Mouse (Mus musculus) hindbrain, embryonic 14.5 days (tissue): ENCODE measurements around the gene Pkp3. TPM values are rescaled to one million over a fixed set of nuclear protein-coding genes. Genes with fewer than 3 reads are reported as not detected.

ENCODE experiments used
- ATAC-seq: fragments of 200-750 bp; cut with Nextera tagmentation; 2 replicates; pipeline ENCODE4 v1.8.0; 2017; ENCODE audit warnings: moderate number of reproducible peaks, mild to moderate bottlenecking, moderate TSS enrichment, moderate library complexity; ENCODE audit not compliant: low FRiP score
- DNase-seq: peaks from one replicate; pipeline ENCODE4 v3.0.0-alpha.2; 2015; ENCODE audit warnings: low spot score
- H3K27ac ChIP-seq: fragments of 300-500 bp; sonication (generic); 2 replicates; pipeline ENCODE4 v1.5.1; 2014; ENCODE audit warnings: mild to moderate bottlenecking, moderate library complexity
- H3K27me3 ChIP-seq: fragments of 300-500 bp; sonication (generic); 2 replicates; pipeline ENCODE4 v1.6.1; 2014; ENCODE audit warnings: mild to moderate bottlenecking, low read length, mixed read lengths; ENCODE audit not compliant: control insufficient read depth, insufficient read depth
- H3K36me3 ChIP-seq: fragments of 300-500 bp; sonication (generic); replicated peaks from 2 replicates; pipeline ENCODE4 v1.6.1; 2014; ENCODE audit not compliant: control insufficient read depth, insufficient read depth
- H3K4me1 ChIP-seq: fragments of 300-500 bp; sonication (generic); replicated peaks from 2 replicates; pipeline ENCODE4 v1.6.1; 2014; ENCODE audit warnings: antibody characterized with exemption, low read length, mixed read lengths; ENCODE audit not compliant: control insufficient read depth, insufficient read depth
- H3K4me2 ChIP-seq: fragments of 300-500 bp; sonication (generic); replicated peaks from 2 replicates; pipeline ENCODE4 v1.6.1; 2014; ENCODE audit warnings: mild to moderate bottlenecking, moderate library complexity
- H3K4me3 ChIP-seq: fragments of 300-500 bp; sonication (generic); replicated peaks from 2 replicates; pipeline ENCODE4 v1.5.1; 2014; ENCODE audit warnings: mild to moderate bottlenecking, low read length
- H3K9ac ChIP-seq: fragments of 300-500 bp; sonication (generic); 2 replicates; pipeline ENCODE4 v1.6.1; 2014
- H3K9me3 ChIP-seq: fragments of 300-500 bp; sonication (generic); 2 replicates; pipeline ENCODE4 v1.6.1; 2016; ENCODE audit warnings: low read length; ENCODE audit not compliant: control insufficient read depth
- WGBS: fragments of 180-500 bp; shearing (Covaris S2); extraction: QIAGEN DNeasy Blood & Tissue Kit; methylation state at CpG from one replicate; pipeline ENCODE4 v1.1.7; 2014; 5-methylcytosine and 5-hydroxymethylcytosine counted together
- polyA plus RNA-seq: library from polyadenylated mRNA; unstranded; fragments of >200 nt; fragmentation: Nextera tagmentation; extraction: Ambion mirVana; gene quantifications from 2 replicates; pipeline ENCODE4 v1.2.1, GENCODE M21; 2014

The Pkp3 gene
- polyA plus RNA-seq, 1 experiment from 2014 or later, result not detected

DNA sequence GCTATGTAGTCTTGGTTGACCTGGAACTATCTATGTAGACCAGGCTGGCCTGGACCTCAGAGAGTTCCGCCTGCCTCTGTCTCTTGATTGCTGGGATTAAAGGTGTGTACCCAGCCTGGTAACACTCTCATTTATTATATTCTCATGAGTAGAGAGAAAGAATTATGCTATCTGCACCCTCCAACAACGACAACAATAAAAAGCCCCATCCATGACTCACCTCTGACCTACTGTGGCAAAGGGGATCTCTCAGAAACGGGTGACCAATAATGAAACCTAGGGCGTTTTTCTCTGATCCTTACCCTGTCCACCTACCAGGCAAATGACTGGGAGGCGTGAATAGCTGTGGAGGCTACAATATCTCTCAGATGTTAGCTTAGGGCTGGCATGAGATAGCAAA lies 19.2 kb downstream of the Pkp3 start:
- 84% methylated on average over 5 of the region's 5 CpGs for WGBS
- Histone ChIP-seq H3K27ac (no peak overlapping the region), H3K9ac (no peak overlapping the region), H3K27me3 (peaks cover 54% of the 10 kb centered on the region), H3K4me2 (no peak overlapping the region), H3K36me3 (no peaks in the 10 kb centered on the region), H3K9me3 (no peaks in the 10 kb centered on the region), H3K4me3 (no peak overlapping the region), H3K4me1 (no peaks in the 10 kb centered on the region; the same call in none of the 2 replicates)
- DNase-seq (no peak), ATAC-seq (no peak)

DNA sequence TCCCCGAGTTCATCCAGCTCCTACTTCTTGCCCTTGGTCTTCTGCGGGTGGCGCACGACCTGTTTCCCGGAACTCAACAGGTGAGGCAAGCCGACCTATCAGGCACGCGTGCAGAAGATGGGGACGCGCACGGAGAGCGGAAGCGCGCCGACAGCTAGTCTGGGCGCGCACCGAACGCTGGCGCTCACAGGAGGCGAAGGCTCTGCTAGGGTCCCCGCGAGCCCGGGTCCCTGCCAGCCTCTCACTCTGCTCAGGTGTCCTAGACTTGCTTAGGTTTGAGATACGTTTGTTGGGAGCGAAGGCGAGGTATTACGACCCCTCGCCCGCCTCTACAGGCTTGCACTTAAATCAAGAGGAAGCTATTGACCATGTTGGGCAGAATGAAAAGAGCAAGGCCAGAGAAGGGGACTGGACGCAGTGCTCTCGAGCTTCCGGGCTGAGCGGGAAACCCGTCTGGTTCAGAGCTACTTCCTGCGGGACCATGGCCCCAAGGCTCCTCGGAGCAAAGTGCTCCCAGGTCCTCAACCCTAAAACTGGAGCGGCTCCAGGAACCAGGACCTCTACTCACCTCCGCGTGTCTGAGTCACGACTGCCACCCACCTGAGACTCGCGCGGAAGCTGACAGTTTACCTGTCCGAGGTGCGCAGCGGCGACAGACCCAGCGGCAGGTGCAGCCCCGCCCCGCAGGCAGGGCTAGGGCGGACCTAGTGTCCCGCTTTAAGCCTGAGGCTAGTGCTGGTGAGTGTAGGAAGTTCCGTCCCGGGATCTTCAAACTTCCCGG lies 22.1 kb downstream of the Pkp3 start, which contains the start of gene Sigirr:
Gene Sigirr (minus strand): TSS at position 662 of the 781 bp plus-strand sequence.
- Histone ChIP-seq H3K9me3 (no peaks in the 10 kb centered on the region), H3K4me1 (no peaks in the 10 kb centered on the region; the same call in 1 of the 2 replicates), H3K9ac (peak within 1 kb of the TSS; percentile 24), H3K27me3 (peaks cover 43% of the 10 kb centered on the region), H3K4me3 (peak within 1 kb of the TSS; percentile 39), H3K27ac (no peak within 1 kb of the TSS), H3K36me3 (no peaks in the 10 kb centered on the region), H3K4me2 (peak within 1 kb of the TSS; percentile 86)
- under 1% methylated on average over 56 of the region's 56 CpGs for WGBS
- DNase-seq (peak; percentile 55), ATAC-seq (no peak)

DNA sequence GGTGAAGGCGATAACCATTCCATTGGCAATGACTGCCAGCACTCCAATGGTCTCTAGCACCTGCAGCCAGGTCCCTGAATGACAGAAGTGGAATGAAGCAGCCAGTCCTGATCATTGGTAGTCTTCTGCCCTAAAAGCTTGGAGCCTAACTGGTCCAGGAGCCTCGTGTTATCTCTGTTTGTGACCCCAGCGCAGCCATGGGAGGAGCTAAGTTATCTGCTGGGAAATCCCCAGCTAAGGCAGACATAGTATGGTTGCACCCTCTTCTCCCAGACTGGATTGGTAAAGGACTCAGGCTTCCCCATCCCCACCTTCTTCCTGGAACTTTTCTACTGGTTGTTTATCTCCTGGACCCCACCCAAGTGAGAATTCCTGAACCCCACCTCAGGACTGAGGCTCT lies 25.1 kb downstream of the Pkp3 start:
- Histone ChIP-seq H3K36me3 (no peaks in the 10 kb centered on the region), H3K4me2 (no peak overlapping the region), H3K4me1 (no peaks in the 10 kb centered on the region; the same call in 1 of the 2 replicates), H3K4me3 (no peak overlapping the region), H3K27ac (no peak overlapping the region), H3K27me3 (peaks cover 40% of the 10 kb centered on the region), H3K9ac (no peak overlapping the region), H3K9me3 (no peaks in the 10 kb centered on the region)
- 76% methylated on average over 3 of the region's 3 CpGs for WGBS
- no peak for ATAC-seq
- DNase-seq, result no peak

DNA sequence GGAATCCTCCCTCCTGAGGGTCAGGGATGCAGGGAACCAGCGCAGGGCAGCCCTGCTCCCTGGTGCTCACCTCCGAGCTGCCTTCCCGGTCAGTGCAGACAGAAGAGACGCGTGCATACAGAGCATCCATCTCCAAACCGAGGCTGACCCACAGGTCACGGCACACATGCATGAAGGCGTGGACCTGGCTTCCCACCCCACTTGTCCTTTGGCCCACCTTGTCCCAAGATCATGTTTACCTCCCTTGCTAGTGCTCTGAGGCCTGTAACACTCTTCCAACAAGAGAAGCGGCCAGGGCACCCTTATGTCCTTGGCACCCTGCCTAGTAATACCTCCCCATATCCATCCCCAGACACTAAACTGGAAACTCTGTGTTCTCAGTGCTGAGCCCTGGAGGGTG lies 37.9 kb downstream of the Pkp3 start:
- ATAC-seq (no peak), DNase-seq (no peak)
- no peaks in the 10 kb centered on the region for H3K36me3 ChIP-seq
- peaks cover 6% of the 10 kb centered on the region; the same call in 1 of the 2 replicates for H3K27me3 ChIP-seq
- H3K4me3 ChIP-seq, result no peak overlapping the region
- no peak overlapping the region for H3K4me2 ChIP-seq
- no peak overlapping the region for H3K27ac ChIP-seq
- no peaks in the 10 kb centered on the region for H3K9me3 ChIP-seq
- H3K4me1 ChIP-seq, result no peaks in the 10 kb centered on the region
- WGBS, result 93% methylated on average over 9 of the region's 9 CpGs
- no peak overlapping the region for H3K9ac ChIP-seq

DNA sequence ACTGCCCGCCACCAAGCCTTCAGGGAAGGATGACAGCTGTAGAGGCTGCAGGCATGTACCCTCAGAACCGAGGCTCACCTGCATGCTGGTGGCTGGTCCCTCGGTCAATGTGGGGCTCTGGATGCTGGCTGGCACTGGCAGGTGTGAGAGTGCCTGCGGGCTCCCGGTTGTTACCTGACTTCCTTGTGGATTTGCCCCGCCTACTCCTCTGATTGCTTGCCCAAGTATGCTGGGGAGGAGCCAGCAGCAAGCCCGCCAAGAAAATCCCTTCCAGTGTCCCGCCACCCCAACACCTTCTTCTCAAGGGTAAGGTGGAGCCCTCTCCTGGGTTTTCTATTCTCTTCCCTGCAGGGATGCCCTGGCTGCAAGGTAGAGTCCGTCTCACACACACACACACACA lies 39.6 kb downstream of the Pkp3 start, which contains the start of gene Ano9:
Gene Ano9 (minus strand): TSS at position 171 of the 400 bp plus-strand sequence.
- H3K27ac ChIP-seq, result no peak within 1 kb of the TSS
- no peaks in the 10 kb centered on the region for H3K4me1 ChIP-seq
- H3K27me3 ChIP-seq, result peaks cover 6% of the 10 kb centered on the region; the same call in 1 of the 2 replicates
- WGBS, result 21% methylated on average over 8 of the region's 9 CpGs
- H3K4me2 ChIP-seq, result no peak within 1 kb of the TSS
- no peaks in the 10 kb centered on the region for H3K9me3 ChIP-seq
- ATAC-seq, result no peak
- no peak within 1 kb of the TSS for H3K9ac ChIP-seq
- H3K4me3 ChIP-seq, result no peak within 1 kb of the TSS
- H3K36me3 ChIP-seq, result no peaks in the 10 kb centered on the region
- DNase-seq, result no peak

DNA sequence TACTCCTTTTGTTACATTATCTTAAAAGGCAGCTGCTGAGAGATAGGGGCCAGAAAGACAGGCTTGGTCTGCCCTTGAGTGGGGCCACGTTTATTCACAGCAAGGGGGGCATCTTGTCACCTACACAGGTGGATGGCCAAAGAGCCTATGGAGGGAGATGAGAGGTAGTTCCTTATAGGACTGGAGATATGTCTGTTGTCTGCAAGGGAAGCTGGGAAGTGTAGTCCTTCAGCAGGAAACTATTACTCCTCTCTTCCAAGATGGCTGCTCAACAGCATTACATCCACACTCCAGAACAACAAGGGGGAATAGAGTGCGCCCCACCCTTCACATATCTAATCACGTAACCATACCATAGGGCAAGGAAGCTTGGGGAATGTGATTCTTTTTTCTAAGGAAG lies 41.5 kb downstream of the Pkp3 start:
- Histone ChIP-seq H3K27ac (no peak overlapping the region), H3K9ac (no peak overlapping the region), H3K4me2 (no peak overlapping the region), H3K9me3 (no peaks in the 10 kb centered on the region), H3K4me3 (no peak overlapping the region), H3K36me3 (no peaks in the 10 kb centered on the region), H3K4me1 (0 out of 2 replicates have a peak, but pooled peaks cover 4% of the 10 kb centered on the region), H3K27me3 (peaks cover 6% of the 10 kb centered on the region; the same call in 1 of the 2 replicates)
- ATAC-seq (no peak), DNase-seq (no peak)
- WGBS, result 76% methylated on average over 3 of the region's 3 CpGs

DNA sequence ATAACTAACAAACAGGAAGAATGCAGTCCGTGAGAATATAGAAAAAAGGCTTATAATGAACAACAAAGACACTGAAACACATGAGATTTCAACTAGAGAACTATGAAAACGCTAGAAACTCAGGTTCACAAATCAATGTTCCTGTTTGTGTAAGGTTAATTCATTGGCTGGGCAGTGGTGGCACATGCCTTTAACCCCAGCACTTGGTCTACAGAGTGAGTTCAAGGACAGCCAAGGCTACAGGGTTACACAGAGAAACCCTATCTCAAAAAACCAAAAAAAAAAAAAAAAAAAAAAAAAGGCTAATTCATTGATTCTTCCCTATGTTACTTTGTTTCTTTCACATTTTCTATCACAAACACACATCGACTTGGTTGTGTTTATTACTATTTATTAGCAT lies 42.6 kb downstream of the Pkp3 start:
- DNase-seq (no peak), ATAC-seq (no peak)
- Histone ChIP-seq H3K9ac (no peak overlapping the region), H3K4me2 (no peak overlapping the region), H3K27ac (no peak overlapping the region), H3K4me1 (0 out of 2 replicates have a peak, but pooled peaks cover 4% of the 10 kb centered on the region), H3K4me3 (no peak overlapping the region), H3K36me3 (no peaks in the 10 kb centered on the region), H3K27me3 (peaks cover 6% of the 10 kb centered on the region; the same call in 1 of the 2 replicates), H3K9me3 (no peaks in the 10 kb centered on the region)
- 89% methylated on average over 3 of the region's 3 CpGs for WGBS

DNA sequence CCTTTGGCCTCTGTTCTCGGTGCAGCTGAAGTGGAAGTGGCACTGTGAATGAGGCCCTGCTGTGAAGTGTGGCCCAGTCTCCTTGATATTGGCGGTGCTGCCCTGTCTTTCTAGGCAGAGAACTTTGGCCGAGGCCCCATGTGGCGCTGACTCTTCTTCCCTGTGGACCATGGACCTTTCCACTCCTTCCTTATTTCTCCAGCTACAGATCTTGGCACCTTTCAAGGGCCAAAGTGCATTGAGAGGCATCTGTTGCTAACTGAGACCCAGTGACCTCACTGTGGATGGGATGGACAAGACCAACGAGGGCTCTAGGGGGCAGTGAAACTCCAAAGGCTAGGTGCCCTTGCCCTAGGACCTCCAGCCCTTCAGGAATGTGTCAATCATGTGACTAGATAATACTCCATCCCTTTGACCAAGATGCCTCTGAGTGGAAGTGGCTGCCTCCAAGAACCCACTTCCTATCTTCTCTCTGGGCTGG lies 43.1 kb downstream of the Pkp3 start:
- no peaks in the 10 kb centered on the region for H3K9me3 ChIP-seq
- no peaks in the 10 kb centered on the region for H3K36me3 ChIP-seq
- 81% methylated on average over 5 of the region's 5 CpGs for WGBS
- H3K4me3 ChIP-seq, result no peak overlapping the region
- H3K9ac ChIP-seq, result no peak overlapping the region
- peaks cover 6% of the 10 kb centered on the region; the same call in 1 of the 2 replicates for H3K27me3 ChIP-seq
- H3K4me1 ChIP-seq, result 0 out of 2 replicates have a peak, but pooled peaks cover 4% of the 10 kb centered on the region
- ATAC-seq (no peak), DNase-seq (no peak)
- H3K4me2 ChIP-seq, result no peak overlapping the region
- H3K27ac ChIP-seq, result no peak overlapping the region

DNA sequence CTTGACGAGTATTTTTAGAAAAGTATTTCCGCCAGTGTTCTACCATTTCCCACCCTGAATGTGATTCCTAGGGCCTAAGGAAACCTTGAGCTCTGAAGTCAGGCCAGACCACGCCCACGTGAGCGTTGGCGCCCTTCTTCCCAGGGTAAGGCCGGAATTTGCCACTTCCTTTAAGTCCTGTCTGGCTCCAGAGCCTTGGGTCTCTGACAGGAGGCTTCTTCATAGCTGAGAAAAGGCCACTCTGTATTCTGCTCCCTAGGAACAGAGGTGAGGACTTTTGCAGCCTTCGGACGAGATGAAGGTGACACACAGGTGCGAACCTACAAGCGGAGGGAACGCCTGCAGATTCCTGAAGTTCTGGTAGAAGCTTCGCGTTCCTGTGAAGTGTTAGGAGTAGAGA lies 44.2 kb downstream of the Pkp3 start, which contains the start of gene Ptdss2:
Gene Ptdss2 (plus strand): TSS at position 138 of the 400 bp plus-strand sequence.
- Histone ChIP-seq H3K4me2 (peak within 1 kb of the TSS; percentile 61), H3K27ac (peak within 1 kb of the TSS; percentile 77), H3K4me3 (peak within 1 kb of the TSS; percentile 54), H3K9ac (peak within 1 kb of the TSS; percentile 76), H3K9me3 (no peaks in the 10 kb centered on the region), H3K36me3 (no peaks in the 10 kb centered on the region), H3K27me3 (no peaks in the 10 kb centered on the region), H3K4me1 (0 out of 2 replicates have a peak, but pooled peaks cover 4% of the 10 kb centered on the region)
- 54% methylated on average over 14 of the region's 14 CpGs for WGBS
- DNase-seq (no peak), ATAC-seq (no peak)
